Mouse (Mus musculus): Measurements from ENCODE around the gene Arpc1a.

DNA sequence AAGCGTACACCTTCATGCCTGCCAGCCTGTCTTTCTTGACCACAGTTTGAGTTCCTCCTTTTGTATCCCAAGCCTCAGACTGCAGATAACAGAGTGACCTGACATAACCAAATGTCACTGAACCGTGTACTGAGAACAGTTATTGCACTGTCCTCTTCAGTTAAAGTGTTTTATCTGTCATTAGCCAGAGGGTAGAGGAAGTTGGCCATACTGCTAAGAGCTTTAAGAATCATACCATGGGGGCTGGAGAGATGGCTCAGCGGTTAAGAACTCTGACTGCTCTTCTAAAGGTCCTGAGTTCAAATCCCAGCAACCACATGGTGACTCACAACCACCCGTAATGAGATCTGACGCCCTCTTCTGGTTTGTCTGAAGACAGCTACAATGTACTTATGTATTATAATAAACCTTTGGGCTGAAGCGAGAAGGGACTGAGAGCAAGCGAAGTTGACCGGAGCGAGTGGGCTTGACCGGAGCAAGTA, 14.8 kb downstream of the Arpc1a start:
- TF ChIP-seq CTCF (conservative IDR thresholded peaks at IDR 0.05; ENCODE audit: low read length) = no peak
- TF ChIP-seq POU5F1 (IDR thresholded peaks at IDR 0.05; ENCODE audit: borderline replicate concordance, low read length) = no peak
- TF ChIP-seq NANOG (IDR thresholded peaks at IDR 0.05; ENCODE audit: borderline replicate concordance, low read length) = no peak
